Mouse (Mus musculus): ENCODE measurements around the gene Mad1l1.
A peak's percentile ranks its signal among the peaks of the same experiment; 100 is the strongest.
"Not testable (repeated sequence)": the region's sequence is repeated elsewhere in the genome, so short reads cannot be mapped to it uniquely, and the experiment has no call there.

Gene Mad1l1

GRCm38 (mm10) chr5:140002541-140002940 lies 318.8 kb downstream of the Mad1l1 start:
- DNase-seq (ENCODE audit: low spot score), result no peak

DNA sequence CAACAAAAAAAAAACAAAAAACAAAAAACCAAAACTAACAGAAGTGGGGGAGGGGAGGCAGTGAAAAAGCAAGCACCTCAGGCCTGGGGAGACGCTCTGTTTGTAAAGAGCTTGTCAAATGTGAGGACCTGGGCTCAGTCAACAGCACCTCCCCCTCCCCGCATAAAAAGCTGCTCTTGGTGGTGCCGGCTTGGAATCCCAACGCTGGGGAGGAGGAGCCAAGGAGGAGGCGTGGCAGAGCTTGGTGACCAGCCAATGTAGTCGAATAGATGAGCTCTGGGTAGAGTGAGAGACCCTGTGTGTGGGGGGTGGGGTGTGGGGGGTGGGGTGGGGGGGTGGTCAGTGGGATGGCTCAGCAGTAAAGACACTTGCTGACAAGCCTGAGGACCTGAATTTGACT lies 322.4 kb downstream of the Mad1l1 start:
- DNase-seq (ENCODE audit: low spot score), result peak; percentile 11

GRCm38 (mm10) chr5:139998321-139998720 lies 323.0 kb downstream of the Mad1l1 start:
- DNase-seq (ENCODE audit: low spot score), result not testable (repeated sequence)

DNA sequence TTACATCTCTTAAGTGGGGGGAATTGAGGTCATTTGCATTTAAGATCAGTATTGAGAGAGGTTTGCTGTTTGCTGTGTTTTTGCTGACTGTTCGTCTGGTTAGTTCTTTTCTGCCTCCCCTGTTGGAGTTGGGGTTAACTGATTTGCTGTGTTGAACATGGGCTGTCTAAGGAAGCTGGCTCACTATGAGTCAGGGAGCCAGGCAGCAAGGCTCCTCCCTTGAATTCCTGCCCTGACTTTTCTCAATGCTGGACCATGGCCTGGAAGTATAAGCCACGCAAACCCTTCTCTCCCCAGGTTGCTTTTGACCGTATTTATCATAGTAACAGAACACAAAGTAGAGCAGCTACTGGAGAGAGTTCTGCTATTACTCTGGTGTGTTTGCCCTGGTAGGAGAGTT lies 329.8 kb downstream of the Mad1l1 start:
- DNase-seq (ENCODE audit: low spot score), result no peak

GRCm38 (mm10) chr5:139985073-139985746 lies 336.1 kb downstream of the Mad1l1 start:
- no peak for DNase-seq (ENCODE audit: low spot score)

- no peak for DNase-seq (ENCODE audit: low spot score)
Observed at GRCm38 (mm10) chr5:139981976-139982375, 339.4 kb downstream of the Mad1l1 start.

GRCm38 (mm10) chr5:139979371-139979770 lies 342.0 kb downstream of the Mad1l1 start:
- no peak for DNase-seq (ENCODE audit: low spot score)

DNA sequence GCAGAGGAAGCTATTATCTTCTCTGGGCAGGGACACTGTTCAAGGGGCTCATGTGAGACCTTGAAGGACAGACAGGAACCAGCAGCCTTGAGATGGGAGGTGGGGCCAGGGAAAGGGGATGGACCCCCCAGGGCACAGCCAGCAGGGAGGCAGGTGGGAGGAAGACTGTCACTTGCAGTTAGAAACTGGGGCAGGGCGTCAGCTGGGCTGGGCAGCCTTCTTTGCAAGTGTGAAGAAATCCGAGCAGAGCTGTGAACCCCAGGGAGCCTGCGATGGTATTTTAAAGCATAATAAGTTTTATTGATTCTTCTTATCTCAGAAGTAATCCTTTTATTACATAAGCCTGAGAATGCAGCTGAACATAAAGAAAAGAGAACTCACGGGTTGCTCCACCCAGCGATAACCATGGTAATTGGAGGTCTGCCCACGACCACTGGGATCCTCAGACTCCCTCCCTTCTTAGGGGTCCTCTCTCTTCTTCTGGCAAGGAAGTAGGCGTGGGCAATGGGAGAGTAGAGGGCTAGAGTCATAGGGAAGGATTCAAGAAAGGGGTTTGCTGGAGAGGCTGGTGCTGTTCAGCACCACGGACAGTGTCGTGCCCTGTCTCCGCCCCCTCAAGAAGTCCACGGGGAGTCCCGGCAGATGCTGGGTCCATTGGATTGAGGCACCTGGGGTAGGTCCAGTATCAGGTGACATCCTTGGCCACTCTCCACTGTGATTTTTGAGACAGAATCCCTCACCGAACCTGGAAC lies 342.7 kb downstream of the Mad1l1 start:
- peak; percentile 46 for DNase-seq (ENCODE audit: low spot score)

DNA sequence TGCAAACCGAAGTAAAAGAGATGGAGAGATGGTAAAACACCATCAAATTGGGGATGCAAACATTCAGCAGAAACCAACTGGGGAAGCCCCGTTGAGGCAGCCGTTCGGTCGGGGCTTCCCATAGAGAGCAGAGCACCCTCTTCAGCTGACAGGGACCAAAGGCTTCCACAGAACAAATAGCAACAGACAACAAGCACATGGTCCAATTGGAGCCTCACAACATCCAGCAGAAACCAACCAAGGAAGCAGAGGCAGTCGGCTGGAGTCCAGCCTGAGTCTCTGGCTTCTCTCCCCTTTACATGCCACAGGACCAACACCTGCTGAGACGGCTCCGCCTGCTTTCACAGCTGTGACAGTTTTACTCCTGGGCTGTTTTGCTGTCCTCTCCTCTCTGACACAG lies 343.9 kb downstream of the Mad1l1 start:
- no peak for DNase-seq (ENCODE audit: low spot score)

DNA sequence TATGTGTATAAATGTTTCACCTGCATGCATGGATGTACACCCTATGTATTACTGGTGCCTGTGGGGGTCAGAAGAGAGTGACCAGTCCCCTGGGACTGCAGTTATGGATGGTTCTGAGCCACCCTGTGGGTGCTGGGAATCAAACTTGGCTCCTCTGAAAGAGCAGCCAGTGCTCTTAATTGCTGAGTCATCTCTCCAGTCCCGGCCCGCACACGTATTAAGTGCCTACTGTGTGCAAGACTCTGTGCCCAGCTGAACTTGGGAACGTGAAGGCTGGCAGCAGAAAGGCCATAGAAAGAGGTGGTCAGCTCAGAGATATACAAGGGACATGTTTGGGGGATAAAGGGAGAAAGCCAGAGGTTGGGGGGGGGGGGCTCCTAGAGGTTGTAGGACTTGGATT lies 344.8 kb downstream of the Mad1l1 start:
- DNase-seq (ENCODE audit: low spot score), result no peak

GRCm38 (mm10) chr5:139970186-139970631 lies 351.1 kb downstream of the Mad1l1 start:
- no peak for DNase-seq (ENCODE audit: low spot score)

DNA sequence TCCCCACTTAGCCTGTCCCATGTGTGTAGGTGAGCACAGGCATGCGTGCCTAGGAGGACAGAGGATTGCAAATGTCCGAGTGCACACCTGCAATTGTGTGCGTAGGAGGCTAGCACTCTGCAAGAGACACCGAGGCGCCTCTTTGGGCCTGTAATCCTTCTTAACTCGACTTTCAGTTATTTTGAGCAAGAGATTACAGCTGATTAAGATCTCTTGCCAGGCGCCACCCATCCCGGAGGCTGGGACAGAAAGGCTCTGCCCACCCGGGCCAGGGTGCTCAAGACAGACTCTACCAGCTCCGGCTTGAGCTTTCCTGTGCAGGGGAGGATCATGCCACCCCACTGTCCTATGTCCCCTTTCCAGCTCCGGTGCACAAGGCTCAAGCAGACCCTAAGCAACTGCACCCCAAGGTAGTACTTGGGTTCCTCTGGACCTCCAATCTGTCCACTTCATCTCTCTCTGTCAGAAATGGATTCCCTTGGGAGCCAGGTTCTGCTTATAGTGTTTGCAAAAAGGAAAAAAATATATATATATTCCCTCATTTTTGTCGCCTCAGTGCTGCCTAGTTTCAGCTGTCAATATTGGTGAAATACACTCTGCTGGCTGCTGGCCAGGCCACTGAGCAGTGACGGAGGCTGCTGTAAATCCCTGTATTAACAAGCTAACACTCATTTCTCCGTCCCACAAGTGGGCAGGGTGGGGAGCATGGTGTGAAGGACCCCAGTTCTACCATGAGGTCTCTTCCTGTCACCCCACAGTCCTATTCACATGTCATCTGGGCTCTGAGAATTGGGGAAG lies 352.0 kb downstream of the Mad1l1 start:
- no peak for DNase-seq (ENCODE audit: low spot score)

DNA sequence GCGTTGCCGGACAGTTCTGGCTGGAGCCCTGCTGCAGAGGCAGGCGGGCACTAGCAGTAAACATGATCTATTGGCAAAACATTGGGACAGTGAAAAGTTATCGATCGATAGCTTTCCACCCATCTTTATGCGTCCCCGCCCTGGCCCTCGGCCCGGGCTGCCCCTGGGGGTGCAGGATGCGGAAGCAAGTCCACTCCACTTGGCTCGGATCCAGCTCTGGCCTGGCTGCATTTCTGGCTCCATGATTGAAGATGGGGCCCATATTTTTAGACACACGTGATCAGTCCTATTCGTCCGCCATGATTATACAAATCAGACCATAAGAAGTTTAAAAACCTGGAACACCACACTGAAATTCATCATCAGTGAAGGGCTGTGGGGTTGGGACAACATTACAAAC lies 355.8 kb downstream of the Mad1l1 start:
- DNase-seq (ENCODE audit: low spot score), result no peak

GRCm38 (mm10) chr5:139964391-139964790 lies 357.0 kb downstream of the Mad1l1 start:
- no peak for DNase-seq (ENCODE audit: low spot score)

GRCm38 (mm10) chr5:139959741-139960140 lies 361.6 kb downstream of the Mad1l1 start:
- DNase-seq (ENCODE audit: low spot score), result no peak

Measured in embryo, embryonic 10.5 days (tissue).